Mouse (Mus musculus) hindlimb bud, embryonic 11.5 days (tissue): ENCODE results near the gene Olfr143.

ENCODE experiments used
- DNase-seq: peaks from one replicate; pipeline ENCODE4 v3.0.0-alpha.2; 2012; ENCODE audit warnings: low read depth, low spot score; ENCODE audit errors: extremely low spot score

The Olfr143 gene

DNA sequence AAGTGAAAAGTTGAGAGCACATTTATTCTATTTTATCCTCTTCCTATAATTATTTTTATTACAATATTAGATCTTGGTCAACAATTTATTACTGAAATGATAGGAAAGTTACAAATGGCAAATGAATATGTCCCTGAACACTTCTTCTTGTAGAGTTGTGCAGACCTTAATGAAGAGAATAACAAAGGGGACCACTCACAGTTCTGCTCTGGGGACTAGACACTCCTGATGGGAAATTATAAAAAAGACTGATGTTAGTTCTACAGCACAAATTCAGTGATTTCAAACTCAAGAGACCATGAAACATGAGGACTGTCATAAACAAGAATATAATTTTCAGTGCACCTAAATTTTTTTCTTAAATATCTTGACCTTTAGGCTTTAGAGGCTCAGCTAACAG is at the start of gene Olfr143:
Gene Olfr143 (plus strand): TSS at position 301 of the 400 bp plus-strand sequence.
- DNase-seq: no peak

DNA sequence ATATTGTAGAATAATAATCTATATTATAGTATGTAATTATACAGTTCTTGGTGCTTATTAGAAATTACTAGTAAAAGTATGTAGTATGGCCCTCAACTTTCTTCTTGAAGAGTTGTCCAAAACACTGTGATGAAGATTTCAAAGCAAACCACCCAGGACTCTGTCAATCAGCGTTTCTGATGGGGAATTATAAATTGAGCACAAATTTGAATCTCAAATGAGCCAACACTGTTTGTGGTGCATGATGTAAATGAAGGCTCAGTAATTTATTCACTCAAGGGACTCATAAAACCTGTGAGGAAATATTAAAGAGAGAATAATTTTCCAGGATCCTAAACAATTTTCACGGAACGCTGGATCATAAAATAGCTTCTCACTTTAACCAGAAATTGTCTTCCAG is 44.5 kb upstream of the Olfr143 start, which contains the start of gene Olfr893:
Gene Olfr893 (plus strand): TSS at position 301 of the 400 bp plus-strand sequence.
- no peak for DNase-seq

GRCm38 (mm10) chr9:38217755-38218154 is 34.8 kb upstream of the Olfr143 start, which contains the start of gene Olfr894:
Gene Olfr894 (plus strand): TSS chr9:38218055.
- no peak for DNase-seq

DNA sequence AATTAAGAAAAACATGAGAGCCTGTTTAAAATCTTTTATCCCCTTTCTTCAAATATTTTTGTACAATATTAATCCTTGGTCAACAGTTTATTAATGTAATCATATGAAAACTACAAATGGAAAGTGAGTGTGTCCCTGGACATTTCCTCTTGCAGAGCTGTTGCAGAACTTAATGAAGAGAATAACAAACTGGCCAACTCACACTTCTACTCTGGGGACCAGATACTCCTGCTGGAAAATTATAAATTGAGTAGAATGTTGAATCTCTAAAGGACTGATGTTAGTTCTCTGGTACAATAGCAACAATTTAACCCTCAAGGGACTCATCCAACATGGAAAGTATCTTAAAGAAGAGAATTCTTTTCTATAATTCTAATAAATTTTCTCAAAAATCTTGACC is 15.0 kb downstream of the Olfr143 start, which contains the start of gene Olfr895:
Gene Olfr895 (plus strand): TSS at position 301 of the 400 bp plus-strand sequence.
- DNase-seq: no peak

DNA sequence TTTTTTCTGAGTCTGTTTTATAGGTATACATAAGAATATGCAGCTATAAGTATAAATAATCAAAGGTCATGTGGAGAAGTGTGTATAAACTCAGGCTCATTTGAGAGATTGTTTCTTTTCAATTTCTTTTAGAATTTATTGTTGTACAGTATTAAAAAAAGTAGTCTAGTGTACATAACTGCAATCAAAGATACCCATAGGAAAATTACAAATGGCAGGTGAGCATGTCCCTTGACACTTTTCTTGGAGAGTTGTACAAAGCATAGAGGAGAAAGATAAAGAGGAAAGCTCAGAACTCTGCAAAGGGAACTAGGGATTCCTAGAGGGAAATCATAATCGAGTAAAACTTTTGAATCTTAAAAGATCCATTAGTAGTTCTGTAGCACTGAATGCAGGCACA is 38.2 kb downstream of the Olfr143 start, which contains the start of gene Olfr896-ps1:
Gene Olfr896-ps1 (plus strand): TSS at position 301 of the 400 bp plus-strand sequence.
- DNase-seq: no peak
